Mouse (Mus musculus) kidney, embryonic 15.5 days (tissue): ENCODE measurements around the gene Tead1. TPM values are rescaled to one million over a fixed set of nuclear protein-coding genes. Genes with fewer than 3 reads are reported as not detected.

Experiments used
- ATAC-seq: fragments of 200-750 bp; cut with Nextera tagmentation; replicated peaks from 2 replicates; pipeline ENCODE4 v1.8.0; 2017; ENCODE audit warnings: moderate TSS enrichment; ENCODE audit not compliant: low FRiP score
- H3K27ac ChIP-seq: fragments of 300-500 bp; sonication (generic); 2 replicates; pipeline ENCODE4 v1.5.1; 2015; ENCODE audit warnings: mild to moderate bottlenecking, inconsistent platforms
- H3K27me3 ChIP-seq: fragments of 300-500 bp; sonication (generic); 2 replicates; pipeline ENCODE4 v1.6.1; 2015; ENCODE audit warnings: inconsistent platforms
- H3K36me3 ChIP-seq: fragments of 300-500 bp; sonication (generic); 2 replicates; pipeline ENCODE4 v1.6.1; 2015; ENCODE audit warnings: inconsistent platforms
- H3K4me1 ChIP-seq: fragments of 300-500 bp; sonication (generic); 2 replicates; pipeline ENCODE4 v1.6.1; 2015; ENCODE audit warnings: inconsistent platforms
- H3K4me2 ChIP-seq: fragments of 300-500 bp; sonication (generic); 2 replicates; pipeline ENCODE4 v1.6.1; 2015; ENCODE audit warnings: moderate library complexity, mild to moderate bottlenecking, inconsistent platforms
- H3K4me3 ChIP-seq: fragments of 300-500 bp; sonication (generic); replicated peaks from 2 replicates; pipeline ENCODE4 v1.5.1; 2015; ENCODE audit warnings: mild to moderate bottlenecking, inconsistent platforms
- H3K9ac ChIP-seq: fragments of 300-500 bp; sonication (generic); 2 replicates; pipeline ENCODE4 v1.6.1; 2015; ENCODE audit warnings: mild to moderate bottlenecking, inconsistent platforms
- H3K9me3 ChIP-seq: fragments of 300-500 bp; sonication (generic); replicated peaks from 2 replicates; pipeline ENCODE4 v1.6.1; 2016; ENCODE audit warnings: inconsistent platforms
- WGBS: fragments of 180-500 bp; shearing (Covaris S2); methylation state at CpG from one replicate; pipeline ENCODE4 v1.1.7; 2015; ENCODE audit warnings: mixed read lengths; 5-methylcytosine and 5-hydroxymethylcytosine counted together
- polyA plus RNA-seq: library from polyadenylated mRNA; unstranded; fragments of >200 nt; fragmentation: Nextera tagmentation; extraction: Ambion mirVana; gene quantifications from 2 replicates; pipeline ENCODE4 v1.2.1, GENCODE M21; 2015

Tead1 gene
- polyA plus RNA-seq, 1 experiment from 2014 or later, result 30.4 TPM

GRCm38 (mm10) chr7:112713509-112713908, 34.4 kb downstream of the Tead1 start:
- Histone ChIP-seq H3K4me2 (no peak overlapping the region), H3K27ac (no peak overlapping the region), H3K36me3 (no peaks in the 10 kb centered on the region), H3K4me1 (peaks cover 95% of the 10 kb centered on the region), H3K9me3 (no peaks in the 10 kb centered on the region), H3K4me3 (no peak overlapping the region), H3K9ac (no peak overlapping the region), H3K27me3 (no peaks in the 10 kb centered on the region)
- 44% methylated on average over 5 of the region's 5 CpGs for WGBS
- no peak for ATAC-seq

GRCm38 (mm10) chr7:112714783-112715182, 35.7 kb downstream of the Tead1 start:
- ATAC-seq, result no peak

DNA sequence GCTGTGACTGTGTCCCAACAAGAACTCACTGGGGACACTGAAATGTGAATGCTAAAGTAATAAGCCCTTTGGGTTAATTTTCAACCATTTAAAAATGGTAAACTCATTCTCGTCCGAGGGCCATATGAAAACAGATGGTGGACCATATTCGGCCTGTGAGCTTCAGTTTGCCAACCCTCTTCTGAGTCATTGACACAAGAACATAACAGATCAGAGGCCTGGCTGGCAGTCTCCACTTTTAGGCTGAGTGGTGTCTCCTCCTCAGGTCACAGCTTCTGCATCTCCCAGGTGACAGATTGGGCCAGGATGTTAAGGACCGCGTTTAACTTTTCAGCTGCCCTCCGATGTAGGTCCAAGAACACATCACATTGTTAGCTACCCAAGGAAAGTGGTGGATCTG, 37.6 kb downstream of the Tead1 start:
- Histone ChIP-seq H3K36me3 (no peaks in the 10 kb centered on the region), H3K9ac (no peak overlapping the region), H3K27me3 (no peaks in the 10 kb centered on the region), H3K9me3 (no peaks in the 10 kb centered on the region), H3K4me2 (no peak overlapping the region), H3K27ac (peak overlapping the region; percentile 13; the same call in 1 of the 2 replicates), H3K4me1 (peaks cover 89% of the 10 kb centered on the region), H3K4me3 (no peak overlapping the region)
- no peak for ATAC-seq
- 73% methylated on average over 6 of the region's 6 CpGs for WGBS

More at GRCm38 (mm10) chr7:112714783-112715182, 35.7 kb downstream of the Tead1 start:
- 0 out of 2 replicates have a peak overlapping the region, but pooled peaks have one; percentile 22 for H3K27ac ChIP-seq
- H3K9me3 ChIP-seq, result no peaks in the 10 kb centered on the region
- no peaks in the 10 kb centered on the region for H3K27me3 ChIP-seq
- H3K4me3 ChIP-seq, result no peak overlapping the region
- 64% methylated on average over 6 of the region's 6 CpGs for WGBS
- H3K9ac ChIP-seq, result no peak overlapping the region
- H3K36me3 ChIP-seq, result no peaks in the 10 kb centered on the region
- H3K4me1 ChIP-seq, result peaks cover 91% of the 10 kb centered on the region
- no peak overlapping the region for H3K4me2 ChIP-seq

DNA sequence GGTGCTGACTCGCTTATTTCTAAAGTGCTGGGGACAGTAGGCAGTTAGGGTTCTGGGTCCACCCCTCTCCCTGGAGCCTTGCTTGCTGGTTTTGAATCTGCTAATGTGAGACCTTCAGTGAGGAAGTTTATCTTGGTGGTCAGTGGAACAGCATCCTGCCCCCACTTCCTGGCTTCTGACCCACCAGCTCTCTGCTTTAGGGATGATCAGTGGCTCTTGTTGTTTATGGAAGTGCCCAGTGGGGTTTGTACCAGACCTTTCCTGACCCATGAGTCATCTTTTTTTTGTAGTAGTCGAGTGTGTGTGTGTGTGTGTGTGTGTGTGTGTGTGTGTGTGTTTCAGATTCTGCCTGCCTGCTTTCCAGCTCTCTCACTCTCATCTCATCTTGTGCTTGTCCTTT, 38.6 kb downstream of the Tead1 start:
- no peaks in the 10 kb centered on the region for H3K36me3 ChIP-seq
- no peak overlapping the region for H3K4me3 ChIP-seq
- WGBS, result 8% methylated on average over 2 of the region's 2 CpGs
- H3K27me3 ChIP-seq, result no peaks in the 10 kb centered on the region
- H3K9me3 ChIP-seq, result no peaks in the 10 kb centered on the region
- no peak overlapping the region for H3K9ac ChIP-seq
- H3K4me1 ChIP-seq, result peaks cover 88% of the 10 kb centered on the region
- peak overlapping the region; percentile 62 for H3K27ac ChIP-seq
- ATAC-seq, result no peak
- no peak overlapping the region for H3K4me2 ChIP-seq

DNA sequence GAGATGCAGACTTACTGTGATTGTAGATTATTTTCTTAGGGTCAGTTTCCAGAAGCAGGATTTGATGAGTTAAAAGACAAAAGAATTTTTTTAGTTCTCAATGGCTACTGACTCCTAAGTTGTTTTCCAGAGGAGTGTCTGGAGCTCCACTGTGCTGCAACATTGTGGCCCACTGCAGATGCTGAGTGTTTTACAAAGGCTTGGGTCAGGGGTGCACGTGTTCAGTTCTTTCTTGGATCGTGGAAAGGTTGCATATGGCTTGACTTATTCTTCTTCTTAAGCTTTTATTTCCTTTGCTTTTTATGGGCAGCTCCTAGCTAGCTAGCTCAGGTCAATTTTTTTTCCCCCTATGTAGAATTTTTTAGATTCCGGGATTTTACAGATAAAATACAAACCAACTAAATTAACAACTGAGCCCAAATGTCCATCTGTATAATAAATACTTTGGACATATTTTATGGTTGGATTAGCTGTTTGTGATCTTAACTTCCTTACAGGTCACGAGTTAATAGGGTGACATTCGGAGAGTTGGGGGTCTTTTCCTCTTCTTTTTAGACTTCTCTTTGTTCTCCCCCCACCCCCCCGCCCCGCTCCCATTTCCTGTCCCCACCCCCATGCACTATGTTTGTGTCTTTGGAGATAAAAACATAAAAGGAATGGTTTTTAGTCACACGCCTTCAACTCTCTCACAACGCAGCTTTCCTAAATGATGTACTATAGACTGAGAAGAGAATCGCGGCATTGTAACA, 40.5 kb downstream of the Tead1 start:
- H3K4me2 ChIP-seq, result peak overlapping the region; percentile 53
- peak overlapping the region; percentile 90 for H3K27ac ChIP-seq
- H3K36me3 ChIP-seq, result no peaks in the 10 kb centered on the region
- peak; percentile 15; the same call in 1 of the 2 replicates for ATAC-seq
- no peaks in the 10 kb centered on the region for H3K27me3 ChIP-seq
- H3K4me3 ChIP-seq, result no peak overlapping the region
- H3K9ac ChIP-seq, result no peak overlapping the region
- 15% methylated on average over 11 of the region's 11 CpGs for WGBS
- no peaks in the 10 kb centered on the region for H3K9me3 ChIP-seq
- peaks cover 80% of the 10 kb centered on the region for H3K4me1 ChIP-seq

- H3K9ac ChIP-seq, result no peak overlapping the region
- no peaks in the 10 kb centered on the region for H3K36me3 ChIP-seq
- peak overlapping the region; percentile 53 for H3K4me2 ChIP-seq
- 0 out of 2 replicates have a peak overlapping the region, but pooled peaks have one; percentile 4 for H3K4me3 ChIP-seq
- no peaks in the 10 kb centered on the region for H3K9me3 ChIP-seq
- no peaks in the 10 kb centered on the region for H3K27me3 ChIP-seq
- ATAC-seq, result peak; percentile 66
- WGBS, result 5% methylated on average over 23 of the region's 23 CpGs
- H3K27ac ChIP-seq, result peak overlapping the region; percentile 90
- H3K4me1 ChIP-seq, result peaks cover 81% of the 10 kb centered on the region
These were observed 41.2 kb downstream of the Tead1 start for GRCm38 (mm10) chr7:112720143-112720988.

DNA sequence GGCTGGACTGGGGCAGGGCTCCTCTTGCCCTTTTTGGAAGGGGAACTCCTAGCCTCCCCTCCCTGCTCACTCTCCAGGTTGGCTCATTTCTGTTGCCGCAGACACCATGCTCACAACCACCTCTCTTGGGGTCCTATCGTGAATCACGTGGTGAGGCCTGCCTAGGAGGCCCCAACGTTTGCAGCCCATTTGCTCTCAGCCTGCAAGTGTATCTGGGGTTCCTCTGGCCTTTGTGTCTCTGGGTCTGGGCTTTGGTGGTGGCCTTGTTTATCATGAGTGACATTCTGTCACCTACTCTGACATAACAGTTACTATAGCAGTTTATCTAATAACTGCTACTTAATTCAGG, 41.8 kb downstream of the Tead1 start:
- no peak for ATAC-seq
- H3K4me1 ChIP-seq, result peaks cover 83% of the 10 kb centered on the region
- H3K27me3 ChIP-seq, result no peaks in the 10 kb centered on the region
- H3K9ac ChIP-seq, result no peak overlapping the region
- H3K27ac ChIP-seq, result peak overlapping the region; percentile 90
- H3K4me2 ChIP-seq, result peak overlapping the region; percentile 53
- no peak overlapping the region for H3K4me3 ChIP-seq
- 16% methylated on average over 4 of the region's 4 CpGs for WGBS
- H3K36me3 ChIP-seq, result no peaks in the 10 kb centered on the region
- no peaks in the 10 kb centered on the region for H3K9me3 ChIP-seq

DNA sequence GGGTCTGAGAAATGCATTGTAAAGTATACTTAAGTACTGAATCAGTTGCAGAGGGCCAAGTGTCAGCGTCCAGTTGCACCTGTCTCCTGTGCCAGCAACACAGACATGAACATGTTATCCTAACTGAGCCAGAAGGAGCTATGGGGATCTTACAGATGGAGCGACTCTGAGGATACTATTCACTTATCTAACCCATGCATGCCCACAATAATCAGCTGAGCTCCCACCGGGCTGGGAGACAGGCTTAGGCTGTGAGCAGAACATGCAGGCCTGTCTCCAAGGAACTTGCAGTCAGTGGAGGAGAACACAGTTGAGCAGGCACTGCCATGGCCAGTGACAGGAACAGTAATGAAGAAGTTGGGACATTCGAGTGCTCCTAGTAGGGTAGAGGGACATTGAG, 42.7 kb downstream of the Tead1 start:
- Histone ChIP-seq H3K36me3 (no peaks in the 10 kb centered on the region), H3K27me3 (no peaks in the 10 kb centered on the region), H3K9me3 (no peaks in the 10 kb centered on the region), H3K4me2 (no peak overlapping the region), H3K27ac (no peak overlapping the region), H3K9ac (no peak overlapping the region), H3K4me3 (no peak overlapping the region), H3K4me1 (peaks cover 81% of the 10 kb centered on the region)
- WGBS, result 76% methylated on average over 4 of the region's 4 CpGs
- no peak for ATAC-seq

- no peaks in the 10 kb centered on the region for H3K27me3 ChIP-seq
- no peak overlapping the region for H3K9ac ChIP-seq
- no peak overlapping the region for H3K4me3 ChIP-seq
- ATAC-seq, result peak; percentile 33; the same call in 1 of the 2 replicates
- H3K4me1 ChIP-seq, result peaks cover 86% of the 10 kb centered on the region
- WGBS, result 42% methylated on average over 2 of the region's 2 CpGs
- no peak overlapping the region for H3K4me2 ChIP-seq
- H3K9me3 ChIP-seq, result no peaks in the 10 kb centered on the region
- no peaks in the 10 kb centered on the region for H3K36me3 ChIP-seq
- H3K27ac ChIP-seq, result peak overlapping the region; percentile 45; the same call in 1 of the 2 replicates
These were observed 49.3 kb downstream of the Tead1 start for GRCm38 (mm10) chr7:112728399-112728798.

DNA sequence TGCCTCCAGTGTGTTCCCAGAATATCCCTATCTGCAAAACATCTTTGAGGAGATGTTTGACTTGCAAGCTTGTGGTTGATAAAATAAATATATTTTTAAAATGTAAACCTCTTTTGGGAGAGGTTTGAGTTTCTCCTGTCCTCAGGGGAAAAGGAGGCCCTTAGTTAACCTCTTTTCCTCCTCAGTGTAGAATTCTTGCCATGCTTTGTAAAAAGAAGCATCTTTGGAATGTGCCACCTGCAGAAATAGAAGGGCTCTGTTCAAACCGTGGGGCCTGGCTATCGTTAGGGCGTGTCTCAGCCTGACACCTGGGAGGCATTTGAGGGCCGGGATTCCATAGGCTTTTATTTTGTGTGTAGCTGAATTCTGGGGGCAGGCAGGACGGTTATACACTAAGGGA, 51.1 kb downstream of the Tead1 start:
- Histone ChIP-seq H3K9me3 (no peaks in the 10 kb centered on the region), H3K27me3 (no peaks in the 10 kb centered on the region), H3K27ac (no peak overlapping the region), H3K4me1 (peaks cover 83% of the 10 kb centered on the region), H3K9ac (no peak overlapping the region), H3K4me2 (no peak overlapping the region), H3K4me3 (no peak overlapping the region), H3K36me3 (no peaks in the 10 kb centered on the region)
- no peak for ATAC-seq
- WGBS, result 63% methylated on average over 5 of the region's 5 CpGs

DNA sequence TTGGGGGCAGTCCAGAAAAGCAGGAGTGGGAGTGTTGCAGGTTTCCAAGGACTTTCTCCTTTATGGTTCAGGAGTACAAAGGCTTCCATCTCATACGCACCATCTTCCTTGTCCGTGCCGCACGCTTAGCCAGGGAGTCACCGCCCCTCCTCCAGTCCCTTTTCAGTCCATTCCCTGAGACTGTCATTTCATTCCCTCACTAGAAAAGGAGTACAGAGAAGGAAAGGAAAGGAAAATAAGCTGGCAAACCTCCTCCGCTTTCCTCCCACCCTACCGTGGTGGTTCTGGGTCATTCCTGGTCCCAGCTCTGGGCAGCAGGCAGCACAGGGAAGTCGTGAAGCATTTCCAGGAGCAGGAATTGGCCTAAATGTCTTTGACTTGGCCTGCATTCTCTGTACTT, 52.5 kb downstream of the Tead1 start:
- Histone ChIP-seq H3K27ac (peak overlapping the region; percentile 65), H3K4me1 (peaks cover 77% of the 10 kb centered on the region), H3K36me3 (no peaks in the 10 kb centered on the region), H3K9me3 (no peaks in the 10 kb centered on the region), H3K9ac (0 out of 2 replicates have a peak overlapping the region, but pooled peaks have one; percentile 2), H3K4me2 (0 out of 2 replicates have a peak overlapping the region, but pooled peaks have one; percentile 16), H3K4me3 (no peak overlapping the region), H3K27me3 (no peaks in the 10 kb centered on the region)
- ATAC-seq, result no peak
- WGBS, result 44% methylated on average over 8 of the region's 8 CpGs

- Histone ChIP-seq H3K4me1 (peaks cover 68% of the 10 kb centered on the region), H3K4me2 (no peak overlapping the region), H3K36me3 (no peaks in the 10 kb centered on the region), H3K9me3 (no peaks in the 10 kb centered on the region), H3K9ac (no peak overlapping the region), H3K27me3 (no peaks in the 10 kb centered on the region), H3K27ac (no peak overlapping the region), H3K4me3 (no peak overlapping the region)
- 61% methylated on average over 6 of the region's 6 CpGs for WGBS
- ATAC-seq, result no peak
These were observed 60.1 kb downstream of the Tead1 start for GRCm38 (mm10) chr7:112739174-112739573.
